Mouse (Mus musculus) erythroblast, embryonic 14.5 days (primary cell): ENCODE results near the gene Ing5.

Experiments
- GATA1 ChIP-seq: IDR thresholded peaks from 2 replicates; pipeline ENCODE4 v1.6.1; 2012; ENCODE audit warnings: low read length, inconsistent platforms, mixed read lengths
- TAL1 ChIP-seq: IDR thresholded peaks from 3 replicates; pipeline ENCODE4 v1.6.1; 2012; ENCODE audit warnings: low read length, inconsistent platforms, mixed read lengths

DNA sequence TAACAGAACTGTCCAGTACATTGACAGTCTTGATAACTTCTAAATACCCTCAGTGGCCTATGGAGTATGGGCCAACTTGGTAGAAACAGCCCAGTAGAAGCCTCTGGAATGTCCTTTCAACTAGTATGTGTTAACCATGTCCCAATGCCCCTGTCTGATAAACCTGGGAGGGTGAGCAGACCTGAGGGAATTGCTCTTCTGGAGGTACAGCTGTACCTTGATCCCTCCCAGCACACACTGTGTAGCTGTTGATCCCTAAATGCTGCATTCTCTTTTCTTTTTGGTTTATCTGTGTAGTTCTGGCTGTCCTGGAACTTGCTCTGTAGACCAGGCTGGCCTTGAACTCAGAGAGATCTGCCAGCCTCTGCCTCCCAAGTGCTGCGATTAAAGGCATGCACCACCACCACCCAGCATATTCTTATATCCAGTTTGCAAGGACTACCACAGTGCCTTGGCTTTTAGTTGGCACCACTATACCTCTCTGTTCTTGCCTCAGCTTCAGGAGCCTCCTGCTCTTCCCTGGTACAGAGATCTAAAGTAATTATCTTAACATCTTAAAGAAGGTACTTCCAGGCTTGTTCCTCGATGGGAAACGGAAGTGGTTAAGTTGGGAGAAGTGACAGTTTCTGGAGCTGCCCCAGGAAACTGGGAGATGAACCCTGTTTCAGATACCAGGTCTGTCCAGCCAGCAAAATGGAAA lies 20.2 kb downstream of the Ing5 start:
- TF ChIP-seq TAL1: no peak
- no peak for TF ChIP-seq GATA1
